Mouse (Mus musculus) midbrain, postnatal 0 days (tissue): ENCODE results near the gene Ly6g6d. TPM values are rescaled to one million over a fixed set of nuclear protein-coding genes. Genes with fewer than 3 reads are reported as not detected.

Experiments
- ATAC-seq: fragments of 200-750 bp; cut with Nextera tagmentation; 2 replicates; pipeline ENCODE4 v1.8.0; 2017; ENCODE audit warnings: moderate number of reproducible peaks, mild to moderate bottlenecking, moderate TSS enrichment, moderate library complexity; ENCODE audit not compliant: low FRiP score
- DNase-seq: peaks from one replicate; pipeline ENCODE4 v3.0.0-alpha.2; 2015; ENCODE audit warnings: low spot score
- H3K27ac ChIP-seq: fragments of 300-500 bp; sonication (generic); 2 replicates; pipeline ENCODE4 v1.5.1; 2014; ENCODE audit warnings: low read depth, mild to moderate bottlenecking, low read length, mixed read lengths
- H3K27me3 ChIP-seq: fragments of 300-500 bp; sonication (generic); 2 replicates; pipeline ENCODE4 v1.6.1; 2014; ENCODE audit warnings: low read length, control low read depth, mixed read lengths; ENCODE audit not compliant: insufficient read depth
- H3K36me3 ChIP-seq: fragments of 300-500 bp; sonication (generic); 2 replicates; pipeline ENCODE4 v1.6.1; 2014; ENCODE audit warnings: low read length, control low read depth, mixed read lengths; ENCODE audit not compliant: insufficient read depth
- H3K4me1 ChIP-seq: fragments of 300-500 bp; sonication (generic); 2 replicates; pipeline ENCODE4 v1.6.1; 2014; ENCODE audit warnings: mild to moderate bottlenecking, control low read depth, antibody characterized with exemption, low read length, mixed read lengths; ENCODE audit not compliant: insufficient read depth
- H3K4me2 ChIP-seq: fragments of 300-500 bp; sonication (generic); 2 replicates; pipeline ENCODE4 v1.6.1; 2014; ENCODE audit warnings: low read depth, mild to moderate bottlenecking, low read length, mixed read lengths; ENCODE audit not compliant: poor library complexity, severe bottlenecking
- H3K4me3 ChIP-seq: fragments of 300-500 bp; sonication (generic); 2 replicates; pipeline ENCODE4 v1.5.1; 2014; ENCODE audit warnings: low read depth, mild to moderate bottlenecking, low read length, moderate library complexity
- H3K9ac ChIP-seq: fragments of 300-500 bp; sonication (generic); replicated peaks from 2 replicates; pipeline ENCODE4 v1.6.1; 2014; ENCODE audit warnings: mild to moderate bottlenecking, low read length, moderate library complexity, mixed read lengths; ENCODE audit not compliant: poor library complexity, severe bottlenecking
- H3K9me3 ChIP-seq: fragments of 300-500 bp; sonication (generic); 2 replicates; pipeline ENCODE4 v1.6.1; 2016; ENCODE audit warnings: low read length, control low read depth
- CTCF ChIP-seq: IDR thresholded peaks from 2 replicates; pipeline ENCODE4 v1.5.1; 2016; ENCODE audit warnings: antibody characterized with exemption, mild to moderate bottlenecking
- WGBS: fragments of 180-500 bp; shearing (Covaris S2); extraction: QIAGEN DNeasy Blood & Tissue Kit; methylation state at CpG from one replicate; pipeline ENCODE4 v1.1.7; 2014; 5-methylcytosine and 5-hydroxymethylcytosine counted together
- polyA plus RNA-seq: library from polyadenylated mRNA; unstranded; fragments of >200 nt; fragmentation: Nextera tagmentation; extraction: Ambion mirVana; gene quantifications from 2 replicates; pipeline ENCODE4 v1.2.1, GENCODE M21; 2015
- total RNA-seq: library from RNA; depleted of rRNA; stranded (reverse); fragments of >200 nt; gene quantifications from 2 replicates; pipeline ENCODE4 v1.2.3, GENCODE M21; 2014

Ly6g6d gene
- total and polyA plus RNA-seq, 2 experiments from 2014 or later = 1.1 TPM; not detected in 1

GRCm38 (mm10) chr17:35055691-35056495, 22.0 kb downstream of the Ly6g6d start:
- Histone ChIP-seq H3K4me3 (no peak overlapping the region), H3K4me2 (no peak overlapping the region), H3K4me1 (peaks cover 4% of the 10 kb centered on the region; the same call in 1 of the 2 replicates), H3K9me3 (no peaks in the 10 kb centered on the region), H3K27me3 (no peaks in the 10 kb centered on the region), H3K9ac (no peak overlapping the region), H3K27ac (no peak overlapping the region), H3K36me3 (no peaks in the 10 kb centered on the region)
- ATAC-seq = no peak
- no peak for DNase-seq
- no peak for TF ChIP-seq CTCF
- WGBS = 90% methylated on average over 7 of the region's 7 CpGs

- Histone ChIP-seq H3K27ac (peak overlapping the region; percentile 49; the same call in 1 of the 2 replicates), H3K4me2 (peak overlapping the region; percentile 54; the same call in 1 of the 2 replicates), H3K9me3 (no peaks in the 10 kb centered on the region), H3K27me3 (no peaks in the 10 kb centered on the region), H3K4me3 (no peak overlapping the region), H3K36me3 (no peaks in the 10 kb centered on the region), H3K9ac (no peak overlapping the region), H3K4me1 (no peaks in the 10 kb centered on the region)
- ATAC-seq (no peak), DNase-seq (no peak)
- TF ChIP-seq CTCF = no peak
- WGBS = 65% methylated on average over 12 of the region's 12 CpGs
Observed at GRCm38 (mm10) chr17:35052271-35052798, 25.5 kb downstream of the Ly6g6d start.

- ATAC-seq = peak; percentile 48; the same call in 1 of the 2 replicates
Observed at GRCm38 (mm10) chr17:35051156-35052086, 26.4 kb downstream of the Ly6g6d start.

DNA sequence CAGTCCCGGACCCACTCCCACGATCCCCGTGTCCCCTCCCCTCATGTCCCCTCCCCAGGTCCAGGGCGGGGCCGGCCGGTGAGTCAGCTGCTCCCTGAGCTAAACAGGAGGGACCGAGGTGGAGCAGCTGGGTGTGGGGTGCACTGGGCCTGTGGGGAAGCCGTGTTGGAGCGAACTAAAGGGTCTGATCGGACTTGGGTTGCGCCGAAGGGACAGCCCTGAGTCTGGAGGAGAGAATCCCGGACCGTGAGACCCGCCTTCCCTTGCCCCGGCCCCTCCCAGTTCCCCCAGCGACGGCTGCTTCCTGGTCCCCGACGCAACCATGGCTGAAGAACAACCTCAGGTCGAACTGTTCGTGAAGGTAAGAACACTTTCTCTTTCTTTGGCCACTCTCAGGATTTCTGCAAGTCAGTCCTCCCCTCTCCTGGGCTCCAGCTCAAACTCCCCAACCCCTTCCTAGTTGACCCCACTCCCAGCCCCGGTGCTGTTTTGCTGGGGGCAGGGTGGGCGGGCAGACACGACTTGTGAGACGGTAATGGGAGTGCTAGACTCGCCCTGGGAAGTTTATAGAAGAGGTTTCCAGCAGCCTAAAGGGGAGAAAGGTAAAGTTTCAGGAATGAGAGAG, 27.6 kb downstream of the Ly6g6d start:
- Histone ChIP-seq H3K27ac (peak overlapping the region; percentile 73), H3K4me3 (peak overlapping the region; percentile 31), H3K4me1 (no peaks in the 10 kb centered on the region; the same call in 1 of the 2 replicates), H3K9me3 (no peaks in the 10 kb centered on the region), H3K9ac (peak overlapping the region; percentile 51), H3K27me3 (no peaks in the 10 kb centered on the region), H3K4me2 (peak overlapping the region; percentile 54), H3K36me3 (no peaks in the 10 kb centered on the region)
- no peak for TF ChIP-seq CTCF
- DNase-seq = peak; percentile 59
- no peak for ATAC-seq
- WGBS = 4% methylated on average over 27 of the region's 27 CpGs

More at GRCm38 (mm10) chr17:35051156-35052086, 26.4 kb downstream of the Ly6g6d start:
- peak overlapping the region; percentile 52 for H3K9ac ChIP-seq
- 7% methylated on average over 21 of the region's 21 CpGs for WGBS
- no peaks in the 10 kb centered on the region for H3K27me3 ChIP-seq
- H3K4me2 ChIP-seq = peak overlapping the region; percentile 54
- peak; percentile 87 for DNase-seq
- no peaks in the 10 kb centered on the region for H3K4me1 ChIP-seq
- peak overlapping the region; percentile 69 for H3K27ac ChIP-seq
- H3K36me3 ChIP-seq = no peaks in the 10 kb centered on the region
- H3K9me3 ChIP-seq = no peaks in the 10 kb centered on the region
- peak overlapping the region; percentile 24 for H3K4me3 ChIP-seq
- TF ChIP-seq CTCF = no peak

- Histone ChIP-seq H3K4me3 (peak within 1 kb of the TSS; percentile 31), H3K9ac (peak within 1 kb of the TSS; percentile 51), H3K4me1 (no peaks in the 10 kb centered on the region; the same call in 1 of the 2 replicates), H3K9me3 (no peaks in the 10 kb centered on the region), H3K36me3 (no peaks in the 10 kb centered on the region), H3K27ac (peak within 1 kb of the TSS; percentile 73), H3K27me3 (no peaks in the 10 kb centered on the region), H3K4me2 (peak within 1 kb of the TSS; percentile 54)
- peak; percentile 28; the same call in 1 of the 2 replicates for TF ChIP-seq CTCF
- DNase-seq = peak; percentile 76
- 7% methylated on average over 11 of the region's 11 CpGs for WGBS
- no peak for ATAC-seq
Observed at GRCm38 (mm10) chr17:35049561-35050016, 28.3 kb downstream of the Ly6g6d start, which contains the start of gene Clic1. Gene Clic1, plus strand, starts transcription at chr17:35049966.
